Mouse (Mus musculus) heart, embryonic 10.5 days (tissue): ENCODE data around the gene Sap30l. TPM values are rescaled to one million over a fixed set of nuclear protein-coding genes. Genes with fewer than 3 reads are reported as not detected.

ENCODE experiments used
- polyA plus RNA-seq: library from polyadenylated mRNA; unstranded; fragments of >200 nt; fragmentation: Nextera tagmentation; extraction: Ambion mirVana; gene quantifications from 2 replicates; pipeline ENCODE4 v1.2.1, GENCODE M21; 2016

The Sap30l gene
- polyA plus RNA-seq, 1 experiment from 2014 or later, result 12.2 TPM

Other genes with a start within 250 kb of the Sap30l start
- 16.6 and 20.7 TPM in 2 replicates for gene Galnt10, start 156.2 kb upstream of the Sap30l start, polyA plus RNA-seq
- 95.3 and 106 TPM in 2 replicates for gene Hand1, start 31.2 kb downstream of the Sap30l start, polyA plus RNA-seq
- 18.3 and 21.8 TPM in 2 replicates for gene Larp1, start 207.4 kb downstream of the Sap30l start, polyA plus RNA-seq